Mouse (Mus musculus): Measurements from ENCODE around the gene Tbc1d22a.

DNA sequence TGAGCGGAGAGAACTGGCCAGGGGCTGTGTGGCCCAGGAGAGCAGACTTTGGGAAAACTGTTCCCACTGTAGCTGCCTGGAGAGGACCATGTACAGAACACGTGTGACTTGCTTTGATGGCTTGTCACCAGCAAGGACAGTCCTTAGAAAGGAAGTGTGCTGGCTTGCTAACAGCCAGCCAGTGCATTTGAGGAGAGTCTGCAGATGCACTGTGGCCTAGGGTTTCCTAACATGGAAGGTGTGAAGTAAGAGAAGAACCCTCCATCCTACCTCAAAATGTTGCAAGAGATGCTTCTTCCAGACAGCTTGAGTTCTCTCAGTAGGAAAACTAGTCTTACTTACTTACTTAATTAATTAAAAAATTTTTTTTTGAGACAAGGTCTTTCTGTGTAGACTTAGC is 140.7 kb downstream of the Tbc1d22a start:
- no peak for TF ChIP-seq POLR2A (IDR thresholded peaks at IDR 0.05; ENCODE audit: borderline replicate concordance, control insufficient read depth, low read depth, low read length)
- TF ChIP-seq CTCF (IDR thresholded peaks at IDR 0.05; ENCODE audit: control insufficient read depth, insufficient read depth, low read length) = no peak

Data from bone marrow, adult 2 months (tissue).